Mouse (Mus musculus) hindbrain, postnatal 0 days (tissue): ENCODE results near the gene Tom1l2. TPM values are rescaled to one million over a fixed set of nuclear protein-coding genes. Genes with fewer than 3 reads are reported as not detected.

Source experiments
- ATAC-seq: fragments of 200-750 bp; cut with Nextera tagmentation; 2 replicates; pipeline ENCODE4 v1.8.0; 2017; ENCODE audit warnings: mild to moderate bottlenecking, moderate TSS enrichment, moderate library complexity
- DNase-seq: peaks from one replicate; pipeline ENCODE4 v3.0.0-alpha.2; 2015; ENCODE audit warnings: low spot score
- H3K27ac ChIP-seq: fragments of 300-500 bp; sonication (generic); 2 replicates; pipeline ENCODE4 v1.5.1; 2014; ENCODE audit warnings: mild to moderate bottlenecking
- H3K27me3 ChIP-seq: fragments of 300-500 bp; sonication (generic); 2 replicates; pipeline ENCODE4 v1.6.1; 2014; ENCODE audit warnings: low read length, mixed read lengths; ENCODE audit not compliant: insufficient read depth
- H3K36me3 ChIP-seq: fragments of 300-500 bp; sonication (generic); 2 replicates; pipeline ENCODE4 v1.6.1; 2014; ENCODE audit warnings: low read length, mixed read lengths; ENCODE audit not compliant: insufficient read depth
- H3K4me1 ChIP-seq: fragments of 300-500 bp; sonication (generic); 2 replicates; pipeline ENCODE4 v1.6.1; 2014; ENCODE audit warnings: antibody characterized with exemption, low read length, mixed read lengths; ENCODE audit not compliant: insufficient read depth
- H3K4me2 ChIP-seq: fragments of 300-500 bp; sonication (generic); 2 replicates; pipeline ENCODE4 v1.6.1; 2014; ENCODE audit warnings: low read depth, mild to moderate bottlenecking, low read length, moderate library complexity, mixed read lengths
- H3K4me3 ChIP-seq: fragments of 300-500 bp; sonication (generic); 2 replicates; pipeline ENCODE4 v1.5.1; 2014; ENCODE audit warnings: low read length
- H3K9ac ChIP-seq: fragments of 300-500 bp; sonication (generic); replicated peaks from 2 replicates; pipeline ENCODE4 v1.6.1; 2014; ENCODE audit warnings: mild to moderate bottlenecking, low read length, moderate library complexity, mixed read lengths
- H3K9me3 ChIP-seq: fragments of 300-500 bp; sonication (generic); 2 replicates; pipeline ENCODE4 v1.6.1; 2016; ENCODE audit warnings: low read length, mixed read lengths
- CTCF ChIP-seq: IDR thresholded peaks from 2 replicates; pipeline ENCODE4 v1.5.1; 2016; ENCODE audit warnings: antibody characterized with exemption, control low read depth, low read depth
- WGBS: fragments of 180-500 bp; shearing (Covaris S2); extraction: QIAGEN DNeasy Blood & Tissue Kit; methylation state at CpG from one replicate; pipeline ENCODE4 v1.1.7; 2014; 5-methylcytosine and 5-hydroxymethylcytosine counted together
- polyA plus RNA-seq: library from polyadenylated mRNA; unstranded; fragments of >200 nt; fragmentation: Nextera tagmentation; extraction: Ambion mirVana; gene quantifications from 2 replicates; pipeline ENCODE4 v1.2.1, GENCODE M21; 2015
- total RNA-seq: library from RNA; depleted of rRNA; stranded (reverse); fragments of >200 nt; gene quantifications from 2 replicates; pipeline ENCODE4 v1.2.3, GENCODE M21; 2014

Tom1l2 gene
- total and polyA plus RNA-seq, 2 experiments from 2014 or later = 48.2 to 124 TPM

GRCm38 (mm10) chr11:60301588-60302208, 51.0 kb downstream of the Tom1l2 start:
- no peaks in the 10 kb centered on the region for H3K9me3 ChIP-seq

GRCm38 (mm10) chr11:60300318-60300717, 52.4 kb downstream of the Tom1l2 start:
- peaks cover 17% of the 10 kb centered on the region for H3K4me1 ChIP-seq
- H3K27me3 ChIP-seq = no peaks in the 10 kb centered on the region
- 53% methylated on average over 3 of the region's 3 CpGs for WGBS
- no peak for TF ChIP-seq CTCF
- DNase-seq = no peak
- H3K27ac ChIP-seq = peak overlapping the region; percentile 34; the same call in 1 of the 2 replicates
- H3K9ac ChIP-seq = no peak overlapping the region
- ATAC-seq = no peak
- no peaks in the 10 kb centered on the region for H3K36me3 ChIP-seq
- no peak overlapping the region for H3K4me3 ChIP-seq
- no peaks in the 10 kb centered on the region for H3K9me3 ChIP-seq
- no peak overlapping the region for H3K4me2 ChIP-seq

More at GRCm38 (mm10) chr11:60301588-60302208, 51.0 kb downstream of the Tom1l2 start:
- TF ChIP-seq CTCF = no peak
- Histone ChIP-seq H3K4me2 (no peak overlapping the region), H3K27ac (peak overlapping the region; percentile 55), H3K4me1 (peaks cover 17% of the 10 kb centered on the region), H3K4me3 (no peak overlapping the region), H3K27me3 (no peaks in the 10 kb centered on the region), H3K9ac (peak overlapping the region; percentile 28; the same call in 1 of the 2 replicates), H3K36me3 (no peaks in the 10 kb centered on the region)
- WGBS = 25% methylated on average over 5 of the region's 5 CpGs
- DNase-seq = no peak
- no peak for ATAC-seq

DNA sequence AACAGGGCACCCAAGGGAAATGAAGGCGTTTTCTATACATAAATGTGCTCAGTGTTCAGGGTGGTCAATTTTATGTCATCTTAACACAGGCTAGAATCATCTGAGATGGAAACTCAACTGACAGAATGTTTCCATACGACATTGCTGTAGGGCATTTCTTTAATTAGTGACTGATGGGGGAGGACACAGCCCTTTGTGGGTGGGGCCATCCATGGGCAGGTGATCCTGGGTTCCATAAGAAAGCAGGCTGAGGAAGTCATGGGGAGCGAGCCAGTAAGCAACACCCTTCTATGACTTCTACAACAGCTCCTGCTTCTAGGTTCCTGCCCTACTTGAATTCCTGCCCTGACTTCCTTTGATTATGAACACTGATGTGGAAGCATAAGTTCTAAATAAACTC, 54.9 kb downstream of the Tom1l2 start:
- Histone ChIP-seq H3K4me1 (peaks cover 23% of the 10 kb centered on the region), H3K9me3 (no peaks in the 10 kb centered on the region), H3K4me3 (no peak overlapping the region), H3K36me3 (no peaks in the 10 kb centered on the region), H3K27ac (no peak overlapping the region), H3K27me3 (no peaks in the 10 kb centered on the region), H3K9ac (no peak overlapping the region), H3K4me2 (no peak overlapping the region)
- ATAC-seq (no peak), DNase-seq (no peak)
- no peak for TF ChIP-seq CTCF
- 78% methylated on average over 3 of the region's 3 CpGs for WGBS

- no peaks in the 10 kb centered on the region for H3K27me3 ChIP-seq
- H3K9me3 ChIP-seq = no peaks in the 10 kb centered on the region
- H3K4me3 ChIP-seq = no peak overlapping the region
- H3K36me3 ChIP-seq = no peaks in the 10 kb centered on the region
- no peak for TF ChIP-seq CTCF
- peak overlapping the region; percentile 77 for H3K27ac ChIP-seq
- H3K4me1 ChIP-seq = peaks cover 10% of the 10 kb centered on the region
- WGBS = 58% methylated on average over 5 of the region's 5 CpGs
- no peak overlapping the region for H3K9ac ChIP-seq
- no peak overlapping the region for H3K4me2 ChIP-seq
- ATAC-seq (peak; percentile 38; the same call in 1 of the 2 replicates), DNase-seq (no peak)
Observed at GRCm38 (mm10) chr11:60294630-60295313, 57.9 kb downstream of the Tom1l2 start.

GRCm38 (mm10) chr11:60293683-60294629, 58.7 kb downstream of the Tom1l2 start:
- H3K27me3 ChIP-seq = no peaks in the 10 kb centered on the region
- H3K9ac ChIP-seq = no peak overlapping the region
- H3K4me3 ChIP-seq = no peak overlapping the region
- ATAC-seq = peak; percentile 77
- no peaks in the 10 kb centered on the region for H3K9me3 ChIP-seq
- TF ChIP-seq CTCF = no peak
- H3K27ac ChIP-seq = peak overlapping the region; percentile 77
- H3K4me2 ChIP-seq = no peak overlapping the region
- peak; percentile 48 for DNase-seq
- 57% methylated on average over 6 of the region's 6 CpGs for WGBS
- no peaks in the 10 kb centered on the region for H3K36me3 ChIP-seq
- peaks cover 10% of the 10 kb centered on the region for H3K4me1 ChIP-seq

DNA sequence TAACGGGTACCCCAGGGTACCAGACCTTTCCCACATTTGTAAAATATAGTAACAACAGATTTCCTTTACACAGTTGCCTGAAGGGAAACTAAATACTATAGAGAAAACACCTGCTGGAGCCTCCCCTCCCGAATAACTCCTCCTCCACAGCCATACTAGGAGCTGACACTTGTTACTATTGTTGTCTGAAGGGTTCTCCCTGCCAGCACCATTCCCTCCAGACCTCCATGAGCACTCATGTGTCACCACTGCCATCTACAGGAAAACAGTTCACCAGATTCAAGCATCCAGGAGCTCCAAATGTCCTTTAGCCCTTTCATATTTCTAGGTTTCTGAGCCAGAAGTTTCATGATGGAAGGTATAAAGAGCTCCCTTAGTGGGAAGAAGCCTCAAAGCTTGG, 60.0 kb downstream of the Tom1l2 start:
- no peak overlapping the region for H3K4me3 ChIP-seq
- H3K4me2 ChIP-seq = no peak overlapping the region
- H3K9ac ChIP-seq = no peak overlapping the region
- H3K27me3 ChIP-seq = no peaks in the 10 kb centered on the region
- H3K9me3 ChIP-seq = no peaks in the 10 kb centered on the region
- no peaks in the 10 kb centered on the region for H3K36me3 ChIP-seq
- peak; percentile 91 for DNase-seq
- ATAC-seq = peak; percentile 78
- H3K4me1 ChIP-seq = peaks cover 10% of the 10 kb centered on the region
- no peak overlapping the region for H3K27ac ChIP-seq
- 25% methylated on average over 2 of the region's 2 CpGs for WGBS
- TF ChIP-seq CTCF = peak; percentile 89
